Mouse (Mus musculus): ENCODE results near the gene Hrh3. TPM values are rescaled to one million over a fixed set of nuclear protein-coding genes. Genes with fewer than 3 reads are reported as not detected.

The Hrh3 gene
- polyA plus RNA-seq, 1 experiment from 2014 or later, result 0.18 TPM

DNA sequence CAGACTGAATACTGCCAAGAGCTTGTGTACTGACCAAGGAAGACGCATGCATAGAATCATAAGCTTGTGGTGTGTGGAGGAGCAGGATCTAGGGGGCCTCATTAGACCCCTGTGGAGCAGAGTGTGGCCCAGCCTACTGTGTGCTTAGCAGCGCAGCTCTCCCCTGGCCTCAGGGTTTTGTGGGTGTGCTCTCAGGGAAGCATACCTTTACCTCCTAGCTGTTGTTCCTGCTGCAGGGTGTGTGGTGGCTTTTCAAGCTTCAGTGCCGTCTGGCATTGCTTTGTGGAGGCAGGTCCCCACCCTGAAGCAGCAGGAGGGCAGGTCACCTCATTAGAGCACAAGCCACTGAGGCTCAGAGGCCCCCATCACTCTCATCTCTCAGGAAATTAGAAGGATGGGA is 26.7 kb downstream of the Hrh3 start:
- Histone ChIP-seq H3K27ac (no peak overlapping the region), H3K9ac (no peak overlapping the region), H3K4me2 (no peak overlapping the region), H3K27me3 (replicated peaks) (no peaks in the 10 kb centered on the region), H3K9me3 (no peaks in the 10 kb centered on the region), H3K4me1 (no peaks in the 10 kb centered on the region), H3K4me3 (replicated peaks) (no peak overlapping the region), H3K36me3 (no peaks in the 10 kb centered on the region)
- ATAC-seq (ENCODE audit: insufficient read depth, low FRiP score, low read depth), result no peak
- 72% methylated on average over 3 of the region's 3 CpGs for WGBS

DNA sequence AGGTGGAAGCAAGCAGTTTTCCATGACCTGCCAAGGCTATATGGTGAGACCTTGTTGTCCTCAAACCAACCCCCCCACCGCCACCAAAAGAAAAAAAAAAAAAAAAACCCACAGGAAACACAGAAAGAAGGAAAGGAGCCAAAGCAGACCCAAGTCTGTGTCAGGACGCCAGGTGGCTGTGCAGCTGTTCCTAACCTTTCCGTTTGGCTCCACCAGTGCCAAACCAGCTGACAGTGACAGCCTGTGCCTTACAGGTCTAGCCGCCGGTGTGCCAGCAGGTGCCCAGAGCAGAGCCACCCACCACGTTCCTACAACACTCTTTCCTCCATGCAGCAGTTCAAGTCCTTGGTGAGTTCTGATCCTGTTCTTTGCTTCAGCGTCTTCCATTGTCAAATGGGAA is 31.4 kb downstream of the Hrh3 start:
- H3K9ac ChIP-seq, result no peak overlapping the region
- no peak overlapping the region for H3K27ac ChIP-seq
- H3K4me1 ChIP-seq, result peaks cover 9% of the 10 kb centered on the region
- H3K27me3 ChIP-seq (replicated peaks), result no peaks in the 10 kb centered on the region
- 0 out of 2 replicates have a peak, but pooled peaks cover 4% of the 10 kb centered on the region for H3K36me3 ChIP-seq
- ATAC-seq (ENCODE audit: insufficient read depth, low FRiP score, low read depth), result no peak
- WGBS, result 93% methylated on average over 7 of the region's 7 CpGs
- no peak overlapping the region for H3K4me3 ChIP-seq (replicated peaks)
- H3K9me3 ChIP-seq, result no peaks in the 10 kb centered on the region
- H3K4me2 ChIP-seq, result no peak overlapping the region

DNA sequence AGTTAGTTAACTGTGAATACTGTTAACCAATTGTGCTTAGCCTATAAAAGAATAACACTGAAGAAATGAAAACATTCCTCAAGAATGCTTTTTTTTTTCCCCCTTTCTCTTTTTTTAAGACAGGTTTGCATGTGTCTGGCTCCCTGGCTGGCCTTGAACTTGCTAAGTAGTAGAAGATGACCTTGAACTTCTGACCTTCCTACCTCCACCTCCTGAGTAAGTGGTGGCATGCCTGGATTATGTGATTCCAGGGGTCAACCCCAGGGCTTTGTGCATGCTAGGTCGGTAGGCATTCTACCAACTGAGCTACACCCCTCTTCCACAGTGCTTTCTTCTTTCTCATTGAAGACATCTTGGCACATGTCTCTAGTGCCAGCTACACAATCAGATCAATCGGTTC is 32.6 kb downstream of the Hrh3 start:
- Histone ChIP-seq H3K36me3 (0 out of 2 replicates have a peak, but pooled peaks cover 4% of the 10 kb centered on the region), H3K9me3 (no peaks in the 10 kb centered on the region), H3K4me1 (peaks cover 9% of the 10 kb centered on the region), H3K27ac (no peak overlapping the region), H3K4me2 (no peak overlapping the region), H3K4me3 (replicated peaks) (no peak overlapping the region), H3K9ac (no peak overlapping the region), H3K27me3 (replicated peaks) (no peaks in the 10 kb centered on the region)
- WGBS, result 84% methylated on average over 2 of the region's 2 CpGs
- no peak for ATAC-seq (ENCODE audit: insufficient read depth, low FRiP score, low read depth)

DNA sequence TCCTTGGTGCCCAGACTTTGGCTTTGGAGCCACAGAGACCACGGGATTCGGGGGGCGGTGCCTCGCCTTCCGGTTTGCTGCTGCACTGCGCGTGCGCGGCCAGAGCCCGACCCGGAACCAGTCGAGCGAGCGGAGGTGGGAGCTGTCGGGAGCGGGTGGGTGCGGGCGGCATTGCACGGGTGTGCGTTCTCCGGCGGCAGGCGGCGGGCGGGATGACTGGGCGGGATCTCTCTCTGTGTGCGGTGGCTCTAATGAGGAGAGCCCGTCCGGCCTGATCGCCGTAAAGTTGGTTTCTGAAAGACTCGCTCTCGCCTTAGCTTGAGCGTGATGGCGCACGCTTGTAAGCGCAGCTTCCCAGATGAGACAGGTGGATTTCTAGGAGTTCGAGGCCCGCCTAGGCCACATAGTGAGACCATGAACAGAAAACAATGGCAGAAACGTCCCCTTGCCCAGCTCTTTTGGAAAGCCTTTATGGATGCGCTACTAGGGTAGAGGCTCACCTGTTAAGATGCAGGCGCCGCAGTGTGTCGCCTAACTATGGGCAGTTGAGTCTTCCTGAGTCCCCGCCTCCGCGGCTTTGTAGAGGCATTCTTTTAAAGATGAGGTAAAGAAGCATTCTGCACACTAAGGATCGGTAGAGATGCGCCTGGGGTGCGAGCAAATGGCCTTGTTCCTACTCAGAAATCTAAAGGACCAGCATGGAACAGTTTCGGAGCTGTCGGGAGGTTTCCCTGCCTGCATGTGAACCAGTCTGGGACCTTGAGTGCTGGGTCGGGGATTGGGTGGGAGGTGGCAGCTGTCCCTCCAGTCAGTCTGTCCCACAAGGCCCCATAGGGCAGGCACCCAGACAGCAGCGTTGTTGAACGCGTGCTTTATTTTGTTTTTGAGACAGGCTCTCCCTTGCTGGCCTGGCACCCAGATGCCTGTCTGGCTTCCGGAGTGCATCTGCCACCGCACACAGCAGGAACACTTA is 33.5 kb downstream of the Hrh3 start, which contains the start of gene Mtg2:
Gene Mtg2, plus strand, starts transcription at position 108 of the 973 bp plus-strand sequence.
- H3K27me3 ChIP-seq (replicated peaks), result no peaks in the 10 kb centered on the region
- H3K27ac ChIP-seq, result peak within 1 kb of the TSS; percentile 77
- peak within 1 kb of the TSS; percentile 76 for H3K4me2 ChIP-seq
- H3K36me3 ChIP-seq, result 0 out of 2 replicates have a peak, but pooled peaks cover 4% of the 10 kb centered on the region
- H3K9me3 ChIP-seq, result no peaks in the 10 kb centered on the region
- peak; percentile 95 for ATAC-seq (ENCODE audit: insufficient read depth, low FRiP score, low read depth)
- peaks cover 9% of the 10 kb centered on the region for H3K4me1 ChIP-seq
- H3K4me3 ChIP-seq (replicated peaks), result peak within 1 kb of the TSS; percentile 61
- WGBS, result 5% methylated on average over 58 of the region's 58 CpGs
- peak within 1 kb of the TSS; percentile 40 for H3K9ac ChIP-seq

DNA sequence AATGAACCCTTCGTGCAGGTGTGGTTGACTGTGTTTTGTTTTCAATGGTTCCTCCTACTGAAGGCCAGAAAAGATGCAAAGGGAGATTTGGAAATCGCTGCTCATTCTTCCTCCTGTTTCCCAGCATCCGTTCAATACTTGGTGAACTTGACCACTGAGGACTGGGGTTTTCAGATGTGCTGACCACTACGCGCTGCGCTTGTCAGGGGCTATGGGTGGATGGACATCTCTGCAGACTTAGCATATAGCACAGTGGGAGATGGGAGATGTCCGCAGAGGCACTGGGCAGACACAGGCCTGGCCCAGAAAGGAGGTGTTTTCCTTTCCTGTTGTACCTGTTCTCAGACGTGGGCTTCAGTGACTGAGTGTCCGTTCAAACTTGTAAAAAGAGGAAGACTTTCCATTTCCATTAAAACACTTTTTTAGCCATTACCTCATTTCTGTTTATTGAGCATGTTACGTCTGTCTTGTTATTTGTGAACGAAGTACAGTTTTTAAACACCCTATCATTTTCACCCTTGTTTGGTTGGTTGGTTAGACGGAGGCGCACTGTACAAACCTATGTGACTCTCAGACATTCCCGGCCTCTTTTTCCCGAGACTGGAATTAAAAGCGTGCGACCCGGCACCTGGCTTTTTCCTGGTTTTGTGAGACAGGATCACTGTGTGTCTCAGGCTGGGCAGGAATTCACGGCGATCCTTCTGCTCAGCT is 34.4 kb downstream of the Hrh3 start:
- Histone ChIP-seq H3K27me3 (replicated peaks) (no peaks in the 10 kb centered on the region), H3K9me3 (no peaks in the 10 kb centered on the region), H3K4me2 (peak overlapping the region; percentile 76), H3K27ac (peak overlapping the region; percentile 77), H3K4me1 (peaks cover 9% of the 10 kb centered on the region), H3K36me3 (0 out of 2 replicates have a peak, but pooled peaks cover 4% of the 10 kb centered on the region), H3K9ac (peak overlapping the region; percentile 40; the same call in 1 of the 2 replicates), H3K4me3 (replicated peaks) (peak overlapping the region; percentile 61)
- peak; percentile 48; the same call in 1 of the 2 replicates for ATAC-seq (ENCODE audit: insufficient read depth, low FRiP score, low read depth)
- WGBS, result 29% methylated on average over 20 of the region's 20 CpGs

DNA sequence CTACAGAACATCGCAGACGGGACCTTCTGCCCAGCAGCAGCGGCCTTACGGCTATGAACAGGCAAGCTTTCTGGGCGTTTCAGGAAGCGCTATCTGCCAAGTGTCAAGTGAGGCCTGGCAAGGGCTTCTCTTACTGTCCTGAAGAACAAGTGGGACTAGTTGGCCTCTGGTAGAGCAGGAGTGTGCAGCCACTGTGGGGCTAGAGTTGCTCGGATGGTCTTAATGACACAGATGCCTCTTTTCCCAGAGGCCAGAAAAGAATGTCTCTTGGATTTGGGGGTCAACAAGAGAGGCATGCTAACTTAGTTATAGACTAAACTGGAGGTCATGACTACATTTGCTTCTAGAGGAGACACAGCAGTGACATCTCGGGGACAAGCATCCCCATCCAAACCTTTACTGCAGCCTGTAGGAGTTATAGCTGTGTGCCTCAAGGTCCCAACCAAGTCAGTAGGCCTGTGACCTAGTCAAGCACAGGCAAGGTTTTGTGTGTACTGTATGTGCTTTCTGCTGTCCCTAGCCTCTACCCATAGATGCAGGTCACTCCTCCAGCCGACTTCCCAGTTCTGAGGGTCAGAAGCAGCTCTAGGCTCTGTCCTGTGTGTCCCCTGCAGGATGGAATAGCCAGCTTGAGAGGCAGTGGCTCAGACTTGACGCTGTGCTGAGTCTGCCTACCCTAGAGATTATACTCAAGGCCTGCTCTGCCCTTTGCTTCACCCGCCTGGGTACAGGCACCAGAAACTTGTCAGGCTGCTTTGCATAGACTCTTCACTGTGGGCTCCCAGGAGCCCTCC is 40.8 kb downstream of the Hrh3 start:
- 92% methylated on average over 11 of the region's 11 CpGs for WGBS
- Histone ChIP-seq H3K36me3 (peaks cover 13% of the 10 kb centered on the region), H3K27ac (no peak overlapping the region), H3K4me2 (no peak overlapping the region), H3K4me1 (no peaks in the 10 kb centered on the region), H3K9me3 (no peaks in the 10 kb centered on the region), H3K4me3 (replicated peaks) (no peak overlapping the region), H3K27me3 (replicated peaks) (no peaks in the 10 kb centered on the region), H3K9ac (no peak overlapping the region)
- no peak for ATAC-seq (ENCODE audit: insufficient read depth, low FRiP score, low read depth)

DNA sequence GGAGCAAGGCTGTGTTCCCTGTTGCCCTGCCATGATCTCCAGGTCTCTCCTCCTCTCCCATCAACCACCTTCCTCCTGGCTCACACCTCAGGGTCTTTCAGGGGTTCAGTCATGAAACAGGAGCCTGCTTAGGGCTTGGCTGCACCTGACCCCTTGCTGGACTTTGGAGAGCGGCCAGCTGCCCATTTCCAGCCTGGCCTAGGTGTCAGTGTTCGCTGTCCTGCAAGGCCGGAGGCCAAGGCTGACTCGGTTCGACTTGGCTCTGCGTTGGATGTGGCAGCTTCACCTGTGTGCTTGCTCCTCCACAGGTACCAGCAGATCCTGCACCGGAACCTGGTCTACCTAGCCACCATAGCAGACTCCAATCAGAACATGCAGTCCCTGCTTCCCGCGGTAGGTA is 51.3 kb downstream of the Hrh3 start:
- Histone ChIP-seq H3K27me3 (replicated peaks) (no peaks in the 10 kb centered on the region), H3K9me3 (no peaks in the 10 kb centered on the region), H3K4me3 (replicated peaks) (no peak overlapping the region), H3K27ac (no peak overlapping the region), H3K36me3 (peaks cover 12% of the 10 kb centered on the region), H3K9ac (no peak overlapping the region), H3K4me1 (no peaks in the 10 kb centered on the region), H3K4me2 (no peak overlapping the region)
- WGBS, result 96% methylated on average over 9 of the region's 9 CpGs
- ATAC-seq (ENCODE audit: insufficient read depth, low FRiP score, low read depth), result no peak

DNA sequence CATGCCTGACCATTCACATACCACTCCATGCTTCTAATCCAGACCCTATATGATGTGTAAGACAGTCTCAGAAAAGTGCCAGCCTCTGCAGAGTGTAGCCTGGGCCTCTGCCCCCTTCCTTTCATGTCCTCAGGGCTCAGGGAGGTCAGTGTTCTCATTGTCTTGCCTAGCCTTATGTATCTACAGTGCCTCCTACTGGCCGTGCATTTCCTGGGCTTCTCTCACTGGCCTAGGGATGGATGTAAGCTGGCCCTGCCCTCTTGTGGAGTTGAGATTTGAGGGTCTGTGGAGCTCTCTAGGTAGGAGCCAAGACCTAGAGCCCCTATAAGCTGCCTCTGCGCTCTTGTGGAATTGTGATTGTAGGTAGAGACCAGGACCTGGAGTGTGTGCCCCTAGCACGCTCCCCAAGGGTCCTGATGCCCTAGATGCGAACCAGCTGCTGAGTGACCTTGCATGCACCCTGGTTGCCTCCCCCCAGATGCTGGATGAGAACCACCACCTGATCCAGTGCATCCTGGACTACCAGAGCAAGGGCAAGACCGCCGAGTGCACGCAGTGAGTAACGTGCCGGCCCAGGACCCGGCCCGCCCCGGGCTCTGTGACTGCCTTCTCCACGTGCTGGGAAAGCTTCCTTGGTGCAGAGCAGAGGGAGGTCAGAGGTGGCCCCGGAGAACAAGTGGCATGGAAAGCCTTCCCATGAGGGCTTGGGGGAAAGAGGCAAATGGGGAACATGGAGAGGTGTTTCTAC is 52.1 kb downstream of the Hrh3 start:
- WGBS, result 85% methylated on average over 14 of the region's 14 CpGs
- Histone ChIP-seq H3K9me3 (no peaks in the 10 kb centered on the region), H3K36me3 (peaks cover 7% of the 10 kb centered on the region; the same call in 1 of the 2 replicates), H3K4me2 (no peak overlapping the region), H3K27ac (no peak overlapping the region), H3K4me3 (replicated peaks) (no peak overlapping the region), H3K9ac (no peak overlapping the region), H3K4me1 (no peaks in the 10 kb centered on the region), H3K27me3 (replicated peaks) (no peaks in the 10 kb centered on the region)
- no peak for ATAC-seq (ENCODE audit: insufficient read depth, low FRiP score, low read depth)

DNA sequence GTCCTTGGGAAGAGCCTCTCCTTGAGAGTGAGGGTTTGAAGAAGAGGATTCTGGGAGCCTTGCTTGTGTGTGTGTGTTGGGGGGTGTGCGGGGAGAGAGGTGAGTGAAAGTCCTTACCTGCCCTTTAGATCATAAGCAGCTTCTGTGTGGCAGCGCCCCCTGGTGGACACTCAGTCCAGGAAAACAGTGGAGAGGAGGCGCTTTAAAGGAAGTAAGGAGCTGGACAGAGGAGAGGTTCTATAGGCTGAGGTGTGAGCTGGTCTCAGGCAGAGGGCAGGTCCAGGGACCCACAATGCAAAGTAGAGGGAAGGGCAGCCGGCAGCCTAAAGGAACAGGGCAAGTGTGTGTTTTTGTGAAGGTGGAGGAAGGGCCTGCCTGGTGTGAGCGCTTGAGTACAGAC is 53.3 kb downstream of the Hrh3 start:
- whole genome bisulfite sequencing, result 20% methylated on average over 5 of the region's 5 CpGs
- H3K36me3 ChIP-seq, result peaks cover 5% of the 10 kb centered on the region; the same call in 1 of the 2 replicates
- no peaks in the 10 kb centered on the region for H3K4me1 ChIP-seq
- H3K9me3 ChIP-seq, result no peaks in the 10 kb centered on the region
- H3K4me2 ChIP-seq, result no peak overlapping the region
- no peaks in the 10 kb centered on the region for H3K27me3 ChIP-seq (replicated peaks)
- H3K4me3 ChIP-seq (replicated peaks), result no peak overlapping the region
- no peak overlapping the region for H3K27ac ChIP-seq
- ATAC-seq (ENCODE audit: insufficient read depth, low FRiP score, low read depth), result peak; percentile 64; the same call in 1 of the 2 replicates
- H3K9ac ChIP-seq, result no peak overlapping the region
